Mouse (Mus musculus) ES-Bruce4 (cell line): ENCODE results near the gene Myo18b.

Experiments
- CTCF ChIP-seq: IDR thresholded peaks from one replicate; pipeline ENCODE4 v1.8.1; 2011; ENCODE audit warnings: low read depth, low read length
- POLR2A ChIP-seq: IDR thresholded peaks from one replicate; pipeline ENCODE4 v1.8.1; 2011; ENCODE audit warnings: low read length; ENCODE audit not compliant: insufficient read depth

DNA sequence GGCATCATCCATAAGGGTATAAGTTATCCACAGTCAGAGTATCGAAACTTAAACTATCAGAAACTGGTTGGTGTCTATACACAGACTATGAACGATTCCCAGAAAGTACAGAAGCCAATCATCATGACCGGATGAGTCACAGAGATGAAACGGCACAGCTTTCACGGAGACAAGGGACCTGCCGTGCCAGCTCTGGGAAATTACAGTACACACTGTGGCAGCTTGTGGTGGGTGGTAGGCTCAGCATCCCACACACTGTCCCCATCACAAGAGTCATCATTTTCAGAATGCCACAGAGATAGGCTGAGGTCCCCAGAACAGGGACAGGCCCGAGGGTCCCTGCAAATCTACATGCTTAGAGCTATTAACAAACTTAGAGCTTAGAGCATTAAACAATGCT, 114.4 kb downstream of the Myo18b start:
- TF ChIP-seq POLR2A (no peak), CTCF (no peak)
